Comparison of ENCODE assay signal across 8 mouse cellular contexts in the genomic region with DNA sequence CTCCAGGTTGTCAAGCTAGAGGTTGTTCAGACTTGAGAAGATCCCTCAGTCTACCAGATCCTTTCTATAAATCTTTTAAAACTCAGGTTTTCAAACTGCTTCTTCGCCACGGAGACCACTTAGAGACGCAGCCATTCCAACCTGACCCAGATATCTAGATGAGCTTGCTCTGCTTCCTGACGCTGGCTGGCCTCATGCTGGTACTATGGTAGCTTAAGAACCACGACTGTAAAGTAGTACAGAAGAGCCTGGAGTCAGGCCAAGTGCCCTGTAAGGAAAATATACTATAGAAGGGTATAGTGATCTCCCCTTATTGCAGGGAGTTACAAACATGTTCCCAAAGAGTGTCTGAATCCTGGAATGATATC. TPM values are rescaled to one million over a fixed set of nuclear protein-coding genes. Genes with fewer than 3 reads are reported as not detected.
A peak's percentile ranks its signal among the peaks of the same experiment; 100 is the strongest.
DNase-seq lines count a peak whose midpoint lies in the region; ATAC-seq and TF ChIP-seq lines count a peak whose summit lies in the region.

No protein-coding gene starts in this region.

- H3K9me3 ChIP-seq in heart, embryonic 16.5 days (replicated peaks; ENCODE audit: control insufficient read depth, low read length) = no peaks in the 10 kb centered on the region
- H3K9me3 ChIP-seq in ES-E14 (ENCODE audit: control insufficient read depth, insufficient read depth, low read depth, low read length) = no peaks in the 10 kb centered on the region
- H3K9me3 ChIP-seq in forebrain, embryonic 15.5 days = no peaks in the 10 kb centered on the region

- no peak for ATAC-seq in heart, embryonic 16.5 days (replicated peaks; ENCODE audit: extremely low read depth, insufficient read depth, low FRiP score)
- no peak for ATAC-seq in forebrain, embryonic 15.5 days (replicated peaks)
- ATAC-seq in granulocyte monocyte progenitor cell, adult 5-6 weeks (replicated peaks; ENCODE audit: poor library complexity, severe bottlenecking) = no peak
- no peak for ATAC-seq in monocyte, adult 5-6 weeks (replicated peaks; ENCODE audit: insufficient number of reproducible peaks, low FRiP score, low TSS enrichment, poor library complexity, severe bottlenecking)

- intact Hi-C loops in heart, postnatal 10 days (cut with DNase I) = no loop called here

- H3K27me3 ChIP-seq in heart, embryonic 16.5 days (ENCODE audit: control insufficient read depth, insufficient read depth, low read length) = peaks cover 3% of the 10 kb centered on the region; the same call in 1 of the 2 replicates
- H3K27me3 ChIP-seq in forebrain, embryonic 15.5 days = no peaks in the 10 kb centered on the region; the same call in 1 of the 2 replicates

- peaks cover 40% of the 10 kb centered on the region for H3K4me1 ChIP-seq in heart, embryonic 16.5 days (ENCODE audit: control insufficient read depth, insufficient read depth, low read length)
- no peaks in the 10 kb centered on the region; a peak in 1 of 4 replicates for H3K4me1 ChIP-seq in ES-E14 (ENCODE audit: control insufficient read depth in 2 of 2, insufficient read depth in 2 of 2, low read length in 2 of 2, poor library complexity in 1 of 2)
- peaks cover 9% of the 10 kb centered on the region for H3K4me1 ChIP-seq in forebrain, embryonic 15.5 days

- peak overlapping the region; percentile 76 for H3K9ac ChIP-seq in heart, embryonic 16.5 days (ENCODE audit: low read length)
- H3K9ac ChIP-seq in ES-E14 (ENCODE audit: insufficient read depth, low read depth, low read length, poor library complexity, severe bottlenecking) = no peak overlapping the region
- H3K9ac ChIP-seq in forebrain, embryonic 15.5 days (replicated peaks) = peak overlapping the region; percentile 59

- H3K27ac ChIP-seq in heart, embryonic 16.5 days (ENCODE audit: low read length) = no peak overlapping the region
- no peak overlapping the region for H3K27ac ChIP-seq in ES-E14 (ENCODE audit: insufficient read depth, low read depth, low read length, poor library complexity, severe bottlenecking)
- H3K27ac ChIP-seq in forebrain, embryonic 15.5 days (replicated peaks) = no peak overlapping the region
- H3K27ac ChIP-seq in macrophage = peak overlapping the region; percentile 40

- in situ Hi-C loops in ES-E14 (cut with MboI; ENCODE audit: low sequenced_read_pairs in 2 of 2, unreplicated experiment in 2 of 2) = no loop called here

- no peaks in the 10 kb centered on the region for H3K36me3 ChIP-seq in heart, embryonic 16.5 days (ENCODE audit: control insufficient read depth, insufficient read depth)
- H3K36me3 ChIP-seq in ES-E14 (ENCODE audit: control insufficient read depth, insufficient read depth, low read length, poor library complexity, severe bottlenecking) (no peaks in the 10 kb centered on the region), macrophage (ENCODE audit: inconsistent target) (no peaks in the 10 kb centered on the region)
- no peaks in the 10 kb centered on the region for H3K36me3 ChIP-seq in forebrain, embryonic 15.5 days

- H3K79me2 ChIP-seq in macrophage (ENCODE audit: inconsistent target) = no peaks in the 10 kb centered on the region

- H3K4me3 ChIP-seq in heart, embryonic 16.5 days (ENCODE audit: low read length) = peak overlapping the region; percentile 70
- peak overlapping the region; percentile 78 to 88; a peak in 2 of 4 replicates for H3K4me3 ChIP-seq in ES-E14 (ENCODE audit: insufficient read depth in 1 of 2, low read depth in 1 of 2, low read length in 2 of 2, poor library complexity in 1 of 2, severe bottlenecking in 1 of 2)
- H3K4me3 ChIP-seq in forebrain, embryonic 15.5 days = peak overlapping the region; percentile 55
- peak overlapping the region; percentile 54 for H3K4me3 ChIP-seq in macrophage (ENCODE audit: inconsistent target)

- DNase-seq in heart, postnatal 10 days = no peak
- DNase-seq in ES-E14 (ENCODE audit: low read depth, low spot score) = no peak
- no peak for DNase-seq in c-Kit-positive CD71-positive TER-119-positive erythroid progenitor cells, embryonic 14.5 days (ENCODE audit: low spot score)

- peak overlapping the region; percentile 76 for H3K4me2 ChIP-seq in heart, embryonic 16.5 days (ENCODE audit: low read depth, low read length)
- H3K4me2 ChIP-seq in forebrain, embryonic 15.5 days (replicated peaks) = peak overlapping the region; percentile 79

- 5% methylated on average over 5 of the region's 5 CpGs for WGBS in heart, embryonic 16.5 days
- WGBS in forebrain, embryonic 15.5 days = 17% methylated on average over 5 of the region's 5 CpGs
- 27% methylated on average over 5 of the region's 5 CpGs for WGBS in macrophage (ENCODE audit: missing documents)

TF ChIP-seq in ES-E14, 5 proteins besides CTCF, POLR2A, EP300 and RAD21:
- TF ChIP-seq ZC3H11A (IDR thresholded peaks at IDR 0.05; ENCODE audit: borderline replicate concordance, low read depth, low read length) = no peak
- TF ChIP-seq CHD2 (IDR thresholded peaks at IDR 0.05; ENCODE audit: low read depth, low read length) = no peak
- no peak for TF ChIP-seq HCFC1 (IDR thresholded peaks at IDR 0.05; ENCODE audit: borderline replicate concordance, insufficient read depth, low read length)
- TF ChIP-seq ZNF384 (IDR thresholded peaks at IDR 0.05; ENCODE audit: low read depth, low read length) = no peak
- TF ChIP-seq MAFK (IDR thresholded peaks at IDR 0.05; ENCODE audit: insufficient read depth, low read depth, low read length) = no peak

RNA-seq across cellular contexts. Expression of gene Slc41a3, which starts 0.8 kb away (rescaled TPM):
- 10.0 and 11.9 TPM in 2 replicates for polyA plus RNA-seq in heart, embryonic 16.5 days (2015; fragmentation: Nextera tagmentation; extraction: Ambion mirVana)
- total RNA-seq in heart, postnatal 10 days (2021) = 10 to 100 TPM; 38.5 to 40.4 TPM
- 3.2 and 4.0 TPM in 2 replicates for total RNA-seq in ES-E14 (2012; rRNA removed)
- polyA plus RNA-seq in forebrain, embryonic 15.5 days (2015; fragmentation: Nextera tagmentation; extraction: Ambion mirVana) = 2.3 and 2.5 TPM in 2 replicates
- 1 to 10 TPM in 23 of 26 experiments, under 1 TPM in 3; 0.41 to 5.9 (median 2.7) TPM for total RNA-seq in macrophage (2018; cell fraction: chromatin; rRNA removed)
- 10 to 100 TPM in 20 of 26 experiments, 1 to 10 TPM in 6; 8.7 to 16.1 (median 11.1) TPM for total RNA-seq in macrophage (2018; cell fraction: cytosol; rRNA removed)
- total RNA-seq in macrophage (2018; cell fraction: nucleus; rRNA removed) = 10 to 100 TPM in 3 of 26 experiments, 1 to 10 TPM in 23; 2.7 to 11.7 (median 7.0) TPM
- polyA plus RNA-seq in macrophage (2018) = 11.2 to 13.8 TPM (median 12.1 TPM) in 3 replicates
- total RNA-seq in granulocyte monocyte progenitor cell, adult 5-6 weeks (2014; fragmentation: Nextera tagmentation) = 2.9 and 5.5 TPM in 2 replicates
- 1.9 and 2.3 TPM in 2 replicates for total RNA-seq in granulocyte monocyte progenitor cell, adult 5-6 weeks (2017)
- total RNA-seq in monocyte, adult 5-6 weeks (2017) = 10.1 to 17.7 TPM (median 15.7 TPM) in 3 replicates
